Mouse (Mus musculus) bone marrow macrophage, adult 2 months (primary cell): Measurements from ENCODE around the gene Myof.

ENCODE experiments used
- CTCF ChIP-seq: IDR thresholded peaks from 2 replicates; pipeline ENCODE4 v1.5.1; 2012; ENCODE audit warnings: low read depth, mild to moderate bottlenecking, low read length, moderate library complexity
- POLR2A ChIP-seq: IDR thresholded peaks from 2 replicates; pipeline ENCODE4 v1.6.1; 2012; ENCODE audit warnings: mild to moderate bottlenecking, low read depth, low read length, borderline replicate concordance

- no peak for TF ChIP-seq POLR2A
- no peak for TF ChIP-seq CTCF
Observed at GRCm38 (mm10) chr19:38029871-38030270, 13.5 kb downstream of the Myof start.
